Mouse (Mus musculus) CH12.LX (cell line): ENCODE data around the gene Lbhd1.

Experiments used
- CHD1 ChIP-seq: IDR thresholded peaks from 2 replicates; pipeline ENCODE4 v1.6.1; 2012; ENCODE audit warnings: low read depth, low read length, improper control_type of control experiment, inconsistent platforms
- CTCF ChIP-seq, 2 experiments: IDR thresholded peaks in 1 of 2; conservative IDR thresholded peaks in 1 of 2; 2 replicates each; pipeline ENCODE4 v1.5.1; 2011 to 2012; ENCODE audit warnings: low read depth in 2 of 2, low read length in 2 of 2, improper control_type of control experiment in 1 of 2, inconsistent platforms in 1 of 2, mild to moderate bottlenecking in 1 of 2, moderate library complexity in 1 of 2
- EP300 ChIP-seq: IDR thresholded peaks from 2 replicates; pipeline ENCODE4 v1.6.1; 2011; ENCODE audit warnings: low read length, improper control_type of control experiment
- MAFK ChIP-seq: IDR thresholded peaks from 2 replicates; pipeline ENCODE4 v1.6.1; 2011; ENCODE audit warnings: low read length, improper control_type of control experiment; ENCODE audit not compliant: insufficient replicate concordance
- MAX ChIP-seq: IDR thresholded peaks from 2 replicates; pipeline ENCODE4 v1.6.1; 2011; ENCODE audit warnings: low read length, improper control_type of control experiment
- POLR2A ChIP-seq: IDR thresholded peaks from 2 replicates; pipeline ENCODE4 v1.6.1; 2011; ENCODE audit warnings: low read depth, mild to moderate bottlenecking, improper control_type of control experiment, low read length
- RCOR1 ChIP-seq: conservative IDR thresholded peaks from 2 replicates; pipeline ENCODE4 v1.6.1; 2012; ENCODE audit warnings: low read depth, mild to moderate bottlenecking, inconsistent platforms, low read length, improper control_type of control experiment
- ZC3H11A ChIP-seq: IDR thresholded peaks from 2 replicates; pipeline ENCODE4 v1.6.1; 2012; ENCODE audit warnings: low read depth, mild to moderate bottlenecking, inconsistent platforms, low read length, improper control_type of control experiment
- ZMIZ1 ChIP-seq: IDR thresholded peaks from 2 replicates; pipeline ENCODE4 v1.6.1; 2012; ENCODE audit warnings: low read depth, mild to moderate bottlenecking, inconsistent platforms, low read length, improper control_type of control experiment

DNA sequence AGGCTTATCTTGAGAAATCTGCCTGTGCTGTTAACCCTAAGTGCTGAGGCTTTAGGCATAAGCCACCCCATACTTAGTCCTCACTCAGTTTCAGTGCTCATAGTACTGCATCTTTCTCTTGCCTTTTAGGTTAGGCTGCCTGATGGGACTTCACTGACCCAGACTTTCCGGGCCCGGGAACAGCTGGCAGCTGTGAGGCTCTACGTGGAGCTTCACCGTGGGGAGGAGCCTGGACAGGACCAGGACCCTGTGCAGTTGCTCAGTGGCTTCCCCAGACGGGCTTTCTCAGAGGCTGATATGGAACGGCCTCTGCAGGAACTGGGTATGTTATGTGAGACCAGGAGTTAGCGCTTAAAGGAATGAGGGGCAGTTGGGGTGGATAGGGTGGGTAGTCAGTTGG lies 8.5 kb upstream of the Lbhd1 start:
- TF ChIP-seq CTCF (conservative IDR thresholded peaks at IDR 0.05 in 1 of 2, IDR thresholded peaks at IDR 0.05 in 1 of 2; ENCODE audit: low read depth in 2 of 2, low read length in 2 of 2) = no peak
- no peak for TF ChIP-seq ZMIZ1
- TF ChIP-seq MAX = no peak
- TF ChIP-seq POLR2A = no peak
- no peak for TF ChIP-seq MAFK
- TF ChIP-seq CHD1 = no peak
- no peak for TF ChIP-seq EP300
- TF ChIP-seq ZC3H11A = no peak
- TF ChIP-seq RCOR1 = no peak
